ENCODE assay signal across 17 mouse cellular contexts in the genomic region with DNA sequence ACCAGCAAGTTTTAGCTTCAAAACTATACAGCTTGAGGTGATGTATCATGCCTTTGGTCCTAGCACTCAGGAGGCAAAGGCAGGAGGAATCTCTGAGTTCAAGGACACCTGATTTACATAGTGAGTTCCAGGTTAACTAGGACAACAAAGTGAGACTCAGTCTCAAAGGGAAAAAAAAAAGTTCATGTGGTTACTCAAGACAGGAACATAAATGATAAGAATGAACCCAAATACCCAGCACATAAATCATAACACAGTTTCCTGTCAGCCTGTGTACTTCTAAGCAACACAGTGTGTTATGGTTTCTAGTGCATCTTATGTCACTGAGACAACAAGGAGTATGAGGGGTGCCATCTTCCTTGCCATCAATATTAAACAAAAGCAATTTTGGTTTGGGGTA.
"Had no signal": no experiment of that assay in that cellular context is flagged by ENCODE, and none has a peak within 500 bp of the region (broad histone marks: within the 10 kb centered on the region; RNA-seq: fewer than 3 reads in every experiment).

No protein-coding gene starts in this region.

- H3K4me3 ChIP-seq: kidney, embryonic 15.5 days; left cerebral cortex, adult 2 months; liver, embryonic 13.5 days; midbrain, embryonic 12.5 days; midbrain, embryonic 15.5 days; myocyte had no signal

- H3K36me3 ChIP-seq: kidney, embryonic 15.5 days; midbrain, embryonic 12.5 days; midbrain, embryonic 15.5 days had no signal

- H3K4me1 ChIP-seq: kidney, embryonic 15.5 days; liver, embryonic 13.5 days; midbrain, embryonic 12.5 days; midbrain, embryonic 15.5 days had no signal

- DNase-seq: kidney, postnatal 10 days; kidney, postnatal 36 days; layer of hippocampus, postnatal 36 days; liver, embryonic 13.5 days; lung, adult 2 months; right cerebral cortex, adult 18-20 months; right cerebral cortex, postnatal 14 days; right cerebral cortex, postnatal 4 days; thymus, adult 2 months; thymus, postnatal 14 days; thymus, postnatal 4 days had no signal

- H3K4me2 ChIP-seq: kidney, embryonic 15.5 days; liver, embryonic 13.5 days; midbrain, embryonic 12.5 days; midbrain, embryonic 15.5 days had no signal

- H3K27ac ChIP-seq: kidney, embryonic 15.5 days; left cerebral cortex, adult 2 months; liver, embryonic 13.5 days; midbrain, embryonic 12.5 days; midbrain, embryonic 15.5 days; stomach, postnatal 0 days had no signal

- H3K27me3 ChIP-seq: kidney, embryonic 15.5 days; liver, embryonic 13.5 days; midbrain, embryonic 12.5 days; midbrain, embryonic 15.5 days had no signal

- ATAC-seq: midbrain, embryonic 15.5 days had no signal

- H3K9me3 ChIP-seq: kidney, embryonic 15.5 days; midbrain, embryonic 15.5 days had no signal

- H3K9ac ChIP-seq: kidney, embryonic 15.5 days; liver, embryonic 13.5 days; midbrain, embryonic 12.5 days; midbrain, embryonic 15.5 days had no signal
